8 mouse cellular contexts compared by ENCODE assay signal in genomic region chr5:135763526-135763925, GRCm38 (mm10). TPM values are rescaled to one million over a fixed set of nuclear protein-coding genes. Genes with fewer than 3 reads are reported as not detected.
DNase-seq lines count a peak whose midpoint lies in the region; ATAC-seq and TF ChIP-seq lines count a peak whose summit lies in the region.

No protein-coding gene starts in this region.

- no peaks in the 10 kb centered on the region for H3K4me1 ChIP-seq in midbrain, embryonic 11.5 days (ENCODE audit: control insufficient read depth, insufficient read depth, low read length)
- 0 out of 2 replicates have a peak, but pooled peaks cover 2% of the 10 kb centered on the region for H3K4me1 ChIP-seq in midbrain, embryonic 15.5 days
- H3K4me1 ChIP-seq in hindbrain, postnatal 0 days (ENCODE audit: insufficient read depth, low read length) = no peaks in the 10 kb centered on the region
- no peaks in the 10 kb centered on the region for H3K4me1 ChIP-seq in limb, embryonic 14.5 days (ENCODE audit: control insufficient read depth, insufficient read depth, low read length)

- H3K9me3 ChIP-seq in midbrain, embryonic 11.5 days (ENCODE audit: control insufficient read depth, low read length) = no peaks in the 10 kb centered on the region
- no peaks in the 10 kb centered on the region for H3K9me3 ChIP-seq in midbrain, embryonic 15.5 days
- H3K9me3 ChIP-seq in hindbrain, postnatal 0 days (ENCODE audit: low read length) = no peaks in the 10 kb centered on the region
- H3K9me3 ChIP-seq in limb, embryonic 14.5 days (ENCODE audit: control insufficient read depth, low read length) = no peaks in the 10 kb centered on the region

- H3K9ac ChIP-seq in midbrain, embryonic 11.5 days (ENCODE audit: low read length) = no peak overlapping the region
- H3K9ac ChIP-seq in midbrain, embryonic 15.5 days = no peak overlapping the region
- no peak overlapping the region for H3K9ac ChIP-seq in hindbrain, postnatal 0 days (replicated peaks; ENCODE audit: low read length)
- no peak overlapping the region for H3K9ac ChIP-seq in limb, embryonic 14.5 days (ENCODE audit: low read depth, low read length, severe bottlenecking)

- WGBS in midbrain, embryonic 11.5 days = 5% methylated on average over 7 of the region's 7 CpGs
- WGBS in midbrain, embryonic 15.5 days = 4% methylated on average over 7 of the region's 7 CpGs
- 3% methylated on average over 7 of the region's 7 CpGs for WGBS in hindbrain, postnatal 0 days
- WGBS in limb, embryonic 14.5 days = 3% methylated on average over 7 of the region's 7 CpGs

- no peaks in the 10 kb centered on the region for H3K27me3 ChIP-seq in midbrain, embryonic 11.5 days (ENCODE audit: control insufficient read depth, insufficient read depth, low read length)
- no peaks in the 10 kb centered on the region for H3K27me3 ChIP-seq in midbrain, embryonic 15.5 days (replicated peaks)
- H3K27me3 ChIP-seq in hindbrain, postnatal 0 days (ENCODE audit: insufficient read depth, low read length) = no peaks in the 10 kb centered on the region
- no peaks in the 10 kb centered on the region for H3K27me3 ChIP-seq in limb, embryonic 14.5 days (ENCODE audit: control insufficient read depth, insufficient read depth, low read length)

- no peaks in the 10 kb centered on the region for H3K36me3 ChIP-seq in midbrain, embryonic 11.5 days (ENCODE audit: control insufficient read depth, insufficient read depth, low read length)
- H3K36me3 ChIP-seq in midbrain, embryonic 15.5 days (replicated peaks) = no peaks in the 10 kb centered on the region
- H3K36me3 ChIP-seq in hindbrain, postnatal 0 days (ENCODE audit: insufficient read depth, low read length) = no peaks in the 10 kb centered on the region
- H3K36me3 ChIP-seq in limb, embryonic 14.5 days (ENCODE audit: control insufficient read depth, insufficient read depth, low read length) = no peaks in the 10 kb centered on the region

- peak; percentile 94 for TF ChIP-seq CTCF in hindbrain, postnatal 0 days (IDR thresholded peaks at IDR 0.05; ENCODE audit: low read depth)

- no peak overlapping the region for H3K4me2 ChIP-seq in midbrain, embryonic 11.5 days
- H3K4me2 ChIP-seq in midbrain, embryonic 15.5 days = no peak overlapping the region
- no peak overlapping the region for H3K4me2 ChIP-seq in hindbrain, postnatal 0 days (ENCODE audit: low read depth, low read length)
- no peak overlapping the region for H3K4me2 ChIP-seq in limb, embryonic 14.5 days (replicated peaks; ENCODE audit: low read depth, low read length, severe bottlenecking)

- no peak for TF ChIP-seq POLR2A in limb, embryonic 14.5 days (IDR thresholded peaks at IDR 0.05; ENCODE audit: borderline replicate concordance, extremely low read depth, insufficient read depth, insufficient read length)

- ATAC-seq in midbrain, embryonic 11.5 days (ENCODE audit: low FRiP score) = no peak
- no peak for ATAC-seq in midbrain, embryonic 15.5 days (replicated peaks)
- ATAC-seq in erythroid progenitor cell, adult 5-6 weeks (replicated peaks; ENCODE audit: low FRiP score, poor library complexity, severe bottlenecking) = peak; percentile 52; the same call in 1 of the 2 replicates
- ATAC-seq in hindbrain, postnatal 0 days = peak; percentile 63; the same call in 1 of the 2 replicates
- ATAC-seq in limb, embryonic 14.5 days (ENCODE audit: low FRiP score, low read depth) = peak; percentile 70; the same call in 1 of the 2 replicates

- H3K27ac ChIP-seq in midbrain, embryonic 11.5 days (ENCODE audit: low read depth, low read length) = no peak overlapping the region
- no peak overlapping the region for H3K27ac ChIP-seq in midbrain, embryonic 15.5 days
- H3K27ac ChIP-seq in hindbrain, postnatal 0 days = no peak overlapping the region
- H3K27ac ChIP-seq in limb, embryonic 14.5 days (replicated peaks; ENCODE audit: low read depth, low read length) = no peak overlapping the region

- DNase-seq in midbrain, embryonic 11.5 days (ENCODE audit: low spot score, missing footprints) = peak; percentile 99
- DNase-seq in adrenal gland, postnatal 4 days (ENCODE audit: low spot score in 2 of 2) = peak; percentile 30 to 40
- DNase-seq in hindbrain, postnatal 0 days (ENCODE audit: low spot score) = peak; percentile 91
- DNase-seq in limb, embryonic 14.5 days (ENCODE audit: low spot score) = peak; percentile 77
- peak; percentile 52 for DNase-seq in ovary, postnatal 10 days (ENCODE audit: low spot score)
- DNase-seq in thymus, postnatal 14 days = peak; percentile 69

- H3K4me3 ChIP-seq in midbrain, embryonic 11.5 days (ENCODE audit: low read depth, low read length) = no peak overlapping the region
- no peak overlapping the region for H3K4me3 ChIP-seq in midbrain, embryonic 15.5 days
- H3K4me3 ChIP-seq in hindbrain, postnatal 0 days (ENCODE audit: low read length) = no peak overlapping the region
- no peak overlapping the region for H3K4me3 ChIP-seq in limb, embryonic 14.5 days (replicated peaks; ENCODE audit: low read length)

RNA-seq across cellular contexts. Expression of gene Styxl1, which starts 14.7 kb away (rescaled TPM):
- polyA plus RNA-seq in midbrain, embryonic 11.5 days (2014; fragmentation: Nextera tagmentation; extraction: Ambion mirVana) = not detected in 2 replicates
- 0.50 TPM in 1 of 2 replicates, not detected in the other for polyA plus RNA-seq in midbrain, embryonic 15.5 days (2015; fragmentation: Nextera tagmentation; extraction: Ambion mirVana)
- total RNA-seq in adrenal gland, postnatal 4 days (2021) = 1 to 10 TPM; 1.6 to 1.7 TPM
- total RNA-seq in erythroid progenitor cell, adult 5-6 weeks (2015; ENCODE audit: low replicate concordance) = not detected in 2 replicates
- total RNA-seq in erythroid progenitor cell, adult 5-6 weeks (2017; ENCODE audit: low replicate concordance) = not detected in 2 replicates
- 0.10 TPM in 1 of 2 replicates, not detected in the other for total RNA-seq in hindbrain, postnatal 0 days (2014; rRNA removed)
- polyA plus RNA-seq in hindbrain, postnatal 0 days (2015; fragmentation: Nextera tagmentation; extraction: Ambion mirVana) = 0.61 and 0.69 TPM in 2 replicates
- 0.08 and 0.10 TPM in 2 replicates for polyA plus RNA-seq in limb, embryonic 14.5 days (2012; rRNA removed)
- polyA plus RNA-seq in limb, embryonic 14.5 days (2014; fragmentation: Nextera tagmentation; extraction: Ambion mirVana) = 0.15 TPM in 1 of 2 replicates, not detected in the other

RNA-seq across cellular contexts. Expression of gene Mdh2, which starts 14.8 kb away (rescaled TPM):
- polyA plus RNA-seq in midbrain, embryonic 11.5 days (2014; fragmentation: Nextera tagmentation; extraction: Ambion mirVana) = 562 and 580 TPM in 2 replicates
- 581 and 587 TPM in 2 replicates for polyA plus RNA-seq in midbrain, embryonic 15.5 days (2015; fragmentation: Nextera tagmentation; extraction: Ambion mirVana)
- 100 to 1,000 TPM; 433 to 459 TPM for total RNA-seq in adrenal gland, postnatal 4 days (2021)
- 156 and 193 TPM in 2 replicates for total RNA-seq in erythroid progenitor cell, adult 5-6 weeks (2015; ENCODE audit: low replicate concordance)
- total RNA-seq in erythroid progenitor cell, adult 5-6 weeks (2017; ENCODE audit: low replicate concordance) = 74.0 and 81.6 TPM in 2 replicates
- 165 and 169 TPM in 2 replicates for total RNA-seq in hindbrain, postnatal 0 days (2014; rRNA removed)
- polyA plus RNA-seq in hindbrain, postnatal 0 days (2015; fragmentation: Nextera tagmentation; extraction: Ambion mirVana) = 732 and 760 TPM in 2 replicates
- polyA plus RNA-seq in limb, embryonic 14.5 days (2012; rRNA removed) = 339 and 354 TPM in 2 replicates
- 429 and 442 TPM in 2 replicates for polyA plus RNA-seq in limb, embryonic 14.5 days (2014; fragmentation: Nextera tagmentation; extraction: Ambion mirVana)

RNA-seq across cellular contexts. Expression of gene Tmem120a, which starts 19.3 kb away (rescaled TPM):
- polyA plus RNA-seq in midbrain, embryonic 11.5 days (2014; fragmentation: Nextera tagmentation; extraction: Ambion mirVana) = 57.5 and 59.9 TPM in 2 replicates
- polyA plus RNA-seq in midbrain, embryonic 15.5 days (2015; fragmentation: Nextera tagmentation; extraction: Ambion mirVana) = 82.4 and 85.5 TPM in 2 replicates
- 10 to 100 TPM; 46.8 to 53.9 TPM for total RNA-seq in adrenal gland, postnatal 4 days (2021)
- 9.6 TPM in 1 of 2 replicates, not detected in the other for total RNA-seq in erythroid progenitor cell, adult 5-6 weeks (2015; ENCODE audit: low replicate concordance)
- 0.77 TPM in 1 of 2 replicates, not detected in the other for total RNA-seq in erythroid progenitor cell, adult 5-6 weeks (2017; ENCODE audit: low replicate concordance)
- 52.8 and 71.7 TPM in 2 replicates for total RNA-seq in hindbrain, postnatal 0 days (2014; rRNA removed)
- 83.2 and 89.7 TPM in 2 replicates for polyA plus RNA-seq in hindbrain, postnatal 0 days (2015; fragmentation: Nextera tagmentation; extraction: Ambion mirVana)
- polyA plus RNA-seq in limb, embryonic 14.5 days (2012; rRNA removed) = 21.3 and 23.7 TPM in 2 replicates
- polyA plus RNA-seq in limb, embryonic 14.5 days (2014; fragmentation: Nextera tagmentation; extraction: Ambion mirVana) = 44.3 and 48.1 TPM in 2 replicates

RNA-seq across cellular contexts. Expression of gene Srrm3, which starts 43.2 kb away (rescaled TPM):
- polyA plus RNA-seq in midbrain, embryonic 11.5 days (2014; fragmentation: Nextera tagmentation; extraction: Ambion mirVana) = 19.0 and 20.7 TPM in 2 replicates
- polyA plus RNA-seq in midbrain, embryonic 15.5 days (2015; fragmentation: Nextera tagmentation; extraction: Ambion mirVana) = 98.9 and 111 TPM in 2 replicates
- 1 to 10 TPM; 7.5 to 7.9 TPM for total RNA-seq in adrenal gland, postnatal 4 days (2021)
- not detected in 2 replicates for total RNA-seq in erythroid progenitor cell, adult 5-6 weeks (2015; ENCODE audit: low replicate concordance)
- total RNA-seq in erythroid progenitor cell, adult 5-6 weeks (2017; ENCODE audit: low replicate concordance) = not detected in 2 replicates
- total RNA-seq in hindbrain, postnatal 0 days (2014; rRNA removed) = 75.8 and 106 TPM in 2 replicates
- 50.8 and 55.7 TPM in 2 replicates for polyA plus RNA-seq in hindbrain, postnatal 0 days (2015; fragmentation: Nextera tagmentation; extraction: Ambion mirVana)
- 0.53 and 0.55 TPM in 2 replicates for polyA plus RNA-seq in limb, embryonic 14.5 days (2012; rRNA removed)
- 0.07 and 0.12 TPM in 2 replicates for polyA plus RNA-seq in limb, embryonic 14.5 days (2014; fragmentation: Nextera tagmentation; extraction: Ambion mirVana)

Comparison
In these comparisons a context has a peak if more than half of its experiments do, and no peak if none do; other contexts are left out.
1. ATAC-seq: peak in erythroid progenitor cell, adult 5-6 weeks (single experiment), hindbrain, postnatal 0 days (single experiment) and limb, embryonic 14.5 days (single experiment); none in midbrain, embryonic 11.5 days (single experiment) and midbrain, embryonic 15.5 days (single experiment).
2. DNase-seq: peak in every context shown above with its lines; median percentile 99 in midbrain, embryonic 11.5 days; 91 in hindbrain, postnatal 0 days; 77 in limb, embryonic 14.5 days; 69 in thymus, postnatal 14 days; 52 in ovary, postnatal 10 days; 35 in adrenal gland, postnatal 4 days.